In the genomic region with DNA sequence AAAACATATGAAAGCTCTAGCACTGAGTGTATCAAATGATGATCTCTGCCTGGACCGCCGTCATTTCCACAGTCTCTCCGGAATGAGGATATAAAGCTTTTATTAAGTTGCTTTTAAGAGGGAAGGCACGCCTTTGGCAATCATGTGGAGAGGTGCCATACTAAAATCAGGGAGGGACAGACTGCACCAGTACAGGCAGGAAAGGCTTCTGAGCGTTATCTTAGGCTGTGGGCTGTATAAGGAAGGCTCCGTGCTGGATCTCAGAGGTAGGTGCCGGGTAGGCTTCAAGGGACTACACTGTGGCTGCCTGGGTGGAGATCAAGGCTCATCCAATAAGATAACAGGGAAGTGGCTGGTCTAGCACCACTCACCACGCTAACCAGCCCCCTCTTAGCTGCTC, we compare ENCODE assay signal across 20 mouse cellular contexts.
A peak's percentile ranks its signal among the peaks of the same experiment; 100 is the strongest.
DNase-seq lines count a peak whose midpoint lies in the region; ATAC-seq and TF ChIP-seq lines count a peak whose summit lies in the region.
"Had no signal": no experiment of that assay in that cellular context is flagged by ENCODE, and none has a peak within 500 bp of the region (broad histone marks: within the 10 kb centered on the region; RNA-seq: fewer than 3 reads in every experiment).

No protein-coding gene starts in this region.

- no peak overlapping the region for H3K27ac ChIP-seq in lung, postnatal 0 days (ENCODE audit: low read length)
- 0 out of 2 replicates have a peak overlapping the region, but pooled peaks have one; percentile 7 for H3K27ac ChIP-seq in liver, embryonic 12.5 days
- H3K27ac ChIP-seq: embryonic facial prominence, embryonic 15.5 days had no signal

- TF ChIP-seq CTCF in lung, postnatal 0 days (IDR thresholded peaks at IDR 0.05), result no peak

- H3K4me3 ChIP-seq in lung, postnatal 0 days (ENCODE audit: low read depth, low read length), result no peak overlapping the region
- H3K4me3 ChIP-seq in liver, embryonic 12.5 days, result no peak overlapping the region
- H3K4me3 ChIP-seq: embryonic facial prominence, embryonic 15.5 days had no signal

- no peak overlapping the region for H3K4me2 ChIP-seq in lung, postnatal 0 days (replicated peaks; ENCODE audit: low read depth, low read length)
- no peak overlapping the region for H3K4me2 ChIP-seq in liver, embryonic 12.5 days
- H3K4me2 ChIP-seq: embryonic facial prominence, embryonic 15.5 days; midbrain, embryonic 11.5 days had no signal

- no peaks in the 10 kb centered on the region for H3K27me3 ChIP-seq in lung, postnatal 0 days (replicated peaks; ENCODE audit: insufficient read depth, low read length)
- H3K27me3 ChIP-seq in liver, embryonic 12.5 days (replicated peaks), result no peaks in the 10 kb centered on the region
- H3K27me3 ChIP-seq: embryonic facial prominence, embryonic 15.5 days; Patski had no signal

- TF ChIP-seq EP300 in lung, postnatal 0 days (IDR thresholded peaks at IDR 0.05), result no peak

- peak; percentile 51 for DNase-seq in lung, postnatal 0 days (ENCODE audit: low spot score)
- no peak for DNase-seq in lung, postnatal 25 days (ENCODE audit: low spot score)
- DNase-seq in T-cell, adult 2 months (ENCODE audit: low spot score), result no peak
- no peak for DNase-seq in spleen, postnatal 36 days (ENCODE audit: low spot score in 2 of 2)
- no peak for DNase-seq in cerebellum, postnatal 4 days (ENCODE audit: low spot score in 2 of 2)
- DNase-seq: adrenal gland, postnatal 36 days; cerebellum, adult 11-12 months; cerebellum, postnatal 14 days; gastrocnemius, postnatal 10 days; heart, adult 18-20 months; kidney, adult 9 months; kidney, postnatal 36 days; right cerebral cortex, postnatal 4 days; thymus, postnatal 25 days had no signal

- no peaks in the 10 kb centered on the region for H3K9me3 ChIP-seq in lung, postnatal 0 days (ENCODE audit: low read length)
- no peaks in the 10 kb centered on the region for H3K9me3 ChIP-seq in liver, embryonic 12.5 days (replicated peaks)
- H3K9me3 ChIP-seq: embryonic facial prominence, embryonic 15.5 days had no signal

- no peaks in the 10 kb centered on the region for H3K36me3 ChIP-seq in lung, postnatal 0 days (ENCODE audit: insufficient read depth, low read length)
- no peaks in the 10 kb centered on the region for H3K36me3 ChIP-seq in liver, embryonic 12.5 days
- H3K36me3 ChIP-seq: embryonic facial prominence, embryonic 15.5 days had no signal

- no peaks in the 10 kb centered on the region for H3K4me1 ChIP-seq in lung, postnatal 0 days (ENCODE audit: insufficient read depth, low read depth, low read length)
- H3K4me1 ChIP-seq in liver, embryonic 12.5 days, result peaks cover 80% of the 10 kb centered on the region
- H3K4me1 ChIP-seq: embryonic facial prominence, embryonic 15.5 days had no signal

- 55% methylated on average over 8 of the region's 8 CpGs for WGBS in lung, postnatal 0 days
- 45% methylated on average over 8 of the region's 8 CpGs for WGBS in liver, embryonic 12.5 days (ENCODE audit: insufficient replicate concordance)

- H3K9ac ChIP-seq in lung, postnatal 0 days (replicated peaks; ENCODE audit: low read depth), result no peak overlapping the region
- no peak overlapping the region for H3K9ac ChIP-seq in liver, embryonic 12.5 days
- H3K9ac ChIP-seq: embryonic facial prominence, embryonic 15.5 days had no signal

- ATAC-seq in lung, postnatal 0 days, result no peak
- peak; percentile 68 for ATAC-seq in erythroid progenitor cell, adult 5-6 weeks (replicated peaks; ENCODE audit: low FRiP score, poor library complexity, severe bottlenecking)
- peak; percentile 88 for ATAC-seq in liver, embryonic 12.5 days
- peak; percentile 88 for ATAC-seq in megakaryocyte-erythroid progenitor cell, adult 5-6 weeks (replicated peaks; ENCODE audit: low FRiP score, low TSS enrichment, poor library complexity, severe bottlenecking)
- ATAC-seq: Patski had no signal
